Mouse (Mus musculus): ENCODE data around the gene Olfr1444. TPM values are rescaled to one million over a fixed set of nuclear protein-coding genes. Genes with fewer than 3 reads are reported as not detected.

The Olfr1444 gene
- polyA plus RNA-seq, 1 experiment from 2014 or later = not detected

DNA sequence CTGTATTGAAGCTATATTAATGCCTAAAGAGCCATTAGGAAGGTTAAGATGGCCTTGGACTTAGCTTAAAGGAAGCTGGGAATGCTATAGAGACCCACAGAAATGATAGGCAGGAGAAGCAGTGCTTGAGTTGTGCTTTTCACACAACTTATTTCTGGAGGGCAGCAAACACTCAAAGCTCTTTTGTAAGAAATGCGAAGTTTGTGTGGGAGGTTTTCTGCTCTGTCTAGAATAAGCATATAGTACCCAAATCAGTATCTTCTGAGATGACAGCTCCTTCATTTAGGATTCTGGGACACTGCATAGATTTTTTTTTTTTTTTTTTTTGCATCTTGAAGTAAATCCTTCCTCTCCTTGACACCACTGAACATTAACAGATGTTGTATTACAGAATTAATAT, 18.6 kb upstream of the Olfr1444 start:
- no peak overlapping the region for H3K27ac ChIP-seq (ENCODE audit: low read depth)
- no peaks in the 10 kb centered on the region for H3K9me3 ChIP-seq (ENCODE audit: control insufficient read depth, low read length)
- H3K4me3 ChIP-seq (ENCODE audit: low read depth, low read length) = no peak overlapping the region
- DNase-seq (ENCODE audit: low spot score) (no peak), ATAC-seq (replicated peaks; ENCODE audit: low FRiP score, low TSS enrichment, low read depth) (no peak)
- 89% methylated on average over 1 of the region's 1 CpGs for WGBS
- H3K9ac ChIP-seq (ENCODE audit: low read length) = no peak overlapping the region
- H3K36me3 ChIP-seq (ENCODE audit: control insufficient read depth, insufficient read depth, low read length) = no peaks in the 10 kb centered on the region
- H3K4me2 ChIP-seq (ENCODE audit: low read length) = no peak overlapping the region
- H3K4me1 ChIP-seq (replicated peaks; ENCODE audit: control insufficient read depth, insufficient read depth, low read length) = no peaks in the 10 kb centered on the region
- no peaks in the 10 kb centered on the region for H3K27me3 ChIP-seq (replicated peaks; ENCODE audit: control insufficient read depth, insufficient read depth, low read length)

DNA sequence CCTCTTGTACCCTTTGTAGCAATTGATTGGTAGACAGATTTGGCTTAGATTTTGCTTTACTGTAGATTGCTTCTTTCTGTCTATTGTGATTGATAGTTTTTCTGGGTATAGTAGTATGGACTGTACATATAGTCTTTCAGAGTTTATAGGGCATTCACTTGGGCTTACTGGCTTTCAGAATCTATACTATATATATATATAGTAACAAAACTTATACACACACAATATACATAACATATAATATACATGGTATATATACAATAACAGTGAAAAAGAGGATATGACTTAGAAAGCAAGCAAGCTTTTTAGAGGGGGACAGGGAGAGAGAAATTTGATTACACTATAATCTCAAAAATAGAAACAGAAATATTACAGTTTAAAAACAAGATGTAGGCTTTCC, 10.7 kb upstream of the Olfr1444 start, which contains the start of gene Gm5244:
TSS of gene Gm5244 (plus strand) at position 301 of the 400 bp plus-strand sequence.
- Histone ChIP-seq H3K4me3 (ENCODE audit: low read depth, low read length) (no peak within 1 kb of the TSS), H3K4me2 (ENCODE audit: low read length) (no peak within 1 kb of the TSS), H3K27me3 (replicated peaks; ENCODE audit: control insufficient read depth, insufficient read depth, low read length) (no peaks in the 10 kb centered on the region), H3K4me1 (replicated peaks; ENCODE audit: control insufficient read depth, insufficient read depth, low read length) (no peaks in the 10 kb centered on the region), H3K36me3 (ENCODE audit: control insufficient read depth, insufficient read depth, low read length) (no peaks in the 10 kb centered on the region), H3K27ac (ENCODE audit: low read depth) (no peak within 1 kb of the TSS), H3K9ac (ENCODE audit: low read length) (no peak within 1 kb of the TSS), H3K9me3 (ENCODE audit: control insufficient read depth, low read length) (no peaks in the 10 kb centered on the region)
- no peak for DNase-seq (ENCODE audit: low spot score)
- ATAC-seq (replicated peaks; ENCODE audit: low FRiP score, low TSS enrichment, low read depth) = no peak

DNA sequence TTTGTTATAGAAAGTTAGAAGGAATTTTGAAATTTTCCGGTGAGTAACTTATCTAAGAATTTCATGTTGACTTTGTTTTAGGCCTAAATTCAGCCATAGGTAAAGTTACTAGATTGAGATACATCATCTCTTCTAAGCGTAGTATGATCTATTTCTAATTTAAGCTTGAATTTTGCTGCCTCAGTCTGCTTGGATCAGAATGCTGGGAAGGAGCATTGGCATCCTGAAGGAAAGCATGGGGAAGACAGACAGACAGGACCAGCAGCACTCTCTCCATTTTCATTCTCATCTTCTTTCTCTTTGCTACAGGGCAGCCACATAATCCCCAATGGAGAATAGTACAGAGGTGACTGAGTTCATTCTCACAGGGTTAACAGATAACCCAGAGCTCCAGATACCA, 26.5 kb downstream of the Olfr1444 start, which contains the start of gene Olfr1445:
TSS of gene Olfr1445 (plus strand) at position 301 of the 400 bp plus-strand sequence.
- Histone ChIP-seq H3K36me3 (ENCODE audit: control insufficient read depth, insufficient read depth, low read length) (no peaks in the 10 kb centered on the region), H3K4me3 (ENCODE audit: low read depth, low read length) (no peak within 1 kb of the TSS), H3K4me2 (ENCODE audit: low read length) (no peak within 1 kb of the TSS), H3K27me3 (replicated peaks; ENCODE audit: control insufficient read depth, insufficient read depth, low read length) (no peaks in the 10 kb centered on the region), H3K27ac (ENCODE audit: low read depth) (no peak within 1 kb of the TSS), H3K9me3 (ENCODE audit: control insufficient read depth, low read length) (no peaks in the 10 kb centered on the region), H3K4me1 (replicated peaks; ENCODE audit: control insufficient read depth, insufficient read depth, low read length) (no peaks in the 10 kb centered on the region), H3K9ac (ENCODE audit: low read length) (no peak within 1 kb of the TSS)
- WGBS = 89% methylated on average over 2 of the region's 2 CpGs
- ATAC-seq (replicated peaks; ENCODE audit: low FRiP score, low TSS enrichment, low read depth) = no peak
- DNase-seq (ENCODE audit: low spot score) = no peak

DNA sequence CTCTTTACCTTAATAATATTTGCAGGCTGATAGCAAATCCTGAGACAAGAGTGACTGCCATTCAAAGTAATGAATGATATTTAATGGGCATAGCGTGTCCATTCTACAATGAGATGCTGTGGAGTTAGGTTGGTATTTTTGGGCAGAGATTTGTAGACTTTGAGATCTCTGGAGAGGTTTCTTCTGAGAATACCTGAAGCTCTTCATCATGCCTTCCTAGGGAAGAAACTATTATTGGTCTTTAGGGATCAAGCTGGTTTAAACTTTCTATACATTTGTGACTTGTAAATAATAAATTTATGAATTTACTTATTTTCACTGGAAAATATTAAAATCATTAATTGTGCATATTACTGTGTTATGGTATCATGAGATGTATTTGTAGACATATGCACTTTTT, 36.3 kb downstream of the Olfr1444 start, which contains the start of gene Olfr1446:
TSS of gene Olfr1446 (minus strand) at position 101 of the 400 bp plus-strand sequence.
- Histone ChIP-seq H3K36me3 (ENCODE audit: control insufficient read depth, insufficient read depth, low read length) (no peaks in the 10 kb centered on the region), H3K4me3 (ENCODE audit: low read depth, low read length) (no peak within 1 kb of the TSS), H3K27me3 (replicated peaks; ENCODE audit: control insufficient read depth, insufficient read depth, low read length) (no peaks in the 10 kb centered on the region), H3K27ac (ENCODE audit: low read depth) (no peak within 1 kb of the TSS), H3K9ac (ENCODE audit: low read length) (no peak within 1 kb of the TSS), H3K4me2 (ENCODE audit: low read length) (no peak within 1 kb of the TSS), H3K4me1 (replicated peaks; ENCODE audit: control insufficient read depth, insufficient read depth, low read length) (no peaks in the 10 kb centered on the region), H3K9me3 (ENCODE audit: control insufficient read depth, low read length) (no peaks in the 10 kb centered on the region)
- ATAC-seq (replicated peaks; ENCODE audit: low FRiP score, low TSS enrichment, low read depth) (no peak), DNase-seq (ENCODE audit: low spot score) (no peak)
- 91% methylated on average over 1 of the region's 1 CpGs for WGBS

DNA sequence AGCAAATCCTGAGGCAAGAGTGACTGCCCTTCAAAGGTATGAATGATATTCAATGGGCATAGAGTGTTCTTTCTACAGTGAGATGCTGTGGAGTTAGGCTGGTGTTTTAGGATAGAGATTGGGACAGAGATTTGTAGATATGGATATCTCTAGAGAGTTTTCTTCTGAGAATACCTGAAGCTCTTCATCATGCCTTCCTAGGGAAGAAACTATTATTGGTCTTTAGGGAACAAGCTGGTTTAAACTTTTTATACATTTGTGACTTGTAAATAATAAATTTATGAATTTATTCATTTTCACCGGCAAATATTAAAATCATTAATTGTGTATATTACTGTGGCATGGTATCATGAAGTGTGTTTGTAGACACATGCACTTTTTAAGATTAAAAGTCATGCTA, 46.6 kb downstream of the Olfr1444 start, which contains the start of gene Olfr1447:
TSS of gene Olfr1447 (minus strand) at position 101 of the 400 bp plus-strand sequence.
- Histone ChIP-seq H3K9ac (ENCODE audit: low read length) (no peak within 1 kb of the TSS), H3K27me3 (replicated peaks; ENCODE audit: control insufficient read depth, insufficient read depth, low read length) (no peaks in the 10 kb centered on the region), H3K4me2 (ENCODE audit: low read length) (no peak within 1 kb of the TSS), H3K4me1 (replicated peaks; ENCODE audit: control insufficient read depth, insufficient read depth, low read length) (no peaks in the 10 kb centered on the region), H3K9me3 (ENCODE audit: control insufficient read depth, low read length) (no peaks in the 10 kb centered on the region), H3K27ac (ENCODE audit: low read depth) (no peak within 1 kb of the TSS), H3K4me3 (ENCODE audit: low read depth, low read length) (no peak within 1 kb of the TSS), H3K36me3 (ENCODE audit: control insufficient read depth, insufficient read depth, low read length) (no peaks in the 10 kb centered on the region)
- ATAC-seq (replicated peaks; ENCODE audit: low FRiP score, low TSS enrichment, low read depth) = no peak
- no peak for DNase-seq (ENCODE audit: low spot score)
- WGBS = 97% methylated on average over 1 of the region's 1 CpGs

Other genes with a start within 250 kb of the Olfr1444 start
- not detected in 2 replicates for gene Glyat, start 224.0 kb upstream of the Olfr1444 start, polyA plus RNA-seq (2014; fragmentation: Nextera tagmentation; extraction: Ambion mirVana)
- not detected in 2 replicates for gene Olfr1442, start 186.8 kb upstream of the Olfr1444 start, polyA plus RNA-seq (2014; fragmentation: Nextera tagmentation; extraction: Ambion mirVana)
- not detected in 2 replicates for gene Olfr1443, start 179.2 kb upstream of the Olfr1444 start, polyA plus RNA-seq (2014; fragmentation: Nextera tagmentation; extraction: Ambion mirVana)
- 0.32 and 0.43 TPM in 2 replicates for gene Keg1, start 161.5 kb upstream of the Olfr1444 start, polyA plus RNA-seq (2014; fragmentation: Nextera tagmentation; extraction: Ambion mirVana)
- 0.77 TPM in 1 of 2 replicates, not detected in the other for gene Cntf, start 91.7 kb upstream of the Olfr1444 start, polyA plus RNA-seq (2014; fragmentation: Nextera tagmentation; extraction: Ambion mirVana)
- 9.1 and 10.4 TPM in 2 replicates for gene Zfp91, start 61.2 kb upstream of the Olfr1444 start, polyA plus RNA-seq (2014; fragmentation: Nextera tagmentation; extraction: Ambion mirVana)
- 2.3 TPM in 2 replicates for gene Lpxn, start 61.1 kb upstream of the Olfr1444 start, polyA plus RNA-seq (2014; fragmentation: Nextera tagmentation; extraction: Ambion mirVana)
- gene Gm5244, start 10.6 kb upstream of the Olfr1444 start, polyA plus RNA-seq (2014; fragmentation: Nextera tagmentation; extraction: Ambion mirVana) = not detected in 2 replicates
- not detected in 2 replicates for gene Olfr1445, start 26.6 kb downstream of the Olfr1444 start, polyA plus RNA-seq (2014; fragmentation: Nextera tagmentation; extraction: Ambion mirVana)
- not detected in 2 replicates for gene Olfr1446, start 36.2 kb downstream of the Olfr1444 start, polyA plus RNA-seq (2014; fragmentation: Nextera tagmentation; extraction: Ambion mirVana)
- not detected in 2 replicates for gene Olfr1447, start 46.5 kb downstream of the Olfr1444 start, polyA plus RNA-seq (2014; fragmentation: Nextera tagmentation; extraction: Ambion mirVana)
- not detected in 2 replicates for gene Olfr1448, start 67.1 kb downstream of the Olfr1444 start, polyA plus RNA-seq (2014; fragmentation: Nextera tagmentation; extraction: Ambion mirVana)
- gene Olfr1449, start 73.6 kb downstream of the Olfr1444 start, polyA plus RNA-seq (2014; fragmentation: Nextera tagmentation; extraction: Ambion mirVana) = not detected in 2 replicates
- not detected in 2 replicates for gene Olfr1450, start 93.0 kb downstream of the Olfr1444 start, polyA plus RNA-seq (2014; fragmentation: Nextera tagmentation; extraction: Ambion mirVana)
- gene Olfr1451, start 137.7 kb downstream of the Olfr1444 start, polyA plus RNA-seq (2014; fragmentation: Nextera tagmentation; extraction: Ambion mirVana) = not detected in 2 replicates
- not detected in 2 replicates for gene Olfr1453, start 171.0 kb downstream of the Olfr1444 start, polyA plus RNA-seq (2014; fragmentation: Nextera tagmentation; extraction: Ambion mirVana)
- not detected in 2 replicates for gene Olfr1454, start 203.3 kb downstream of the Olfr1444 start, polyA plus RNA-seq (2014; fragmentation: Nextera tagmentation; extraction: Ambion mirVana)
- not detected in 2 replicates for gene Olfr1457, start 240.6 kb downstream of the Olfr1444 start, polyA plus RNA-seq (2014; fragmentation: Nextera tagmentation; extraction: Ambion mirVana)
- not detected in 2 replicates for gene Olfr1458, start 249.5 kb downstream of the Olfr1444 start, polyA plus RNA-seq (2014; fragmentation: Nextera tagmentation; extraction: Ambion mirVana)